Mouse (Mus musculus) lung, postnatal 0 days (tissue): ENCODE measurements around the gene Vamp4. TPM values are rescaled to one million over a fixed set of nuclear protein-coding genes. Genes with fewer than 3 reads are reported as not detected.
"Not testable (repeated sequence)": the region's sequence is repeated elsewhere in the genome, so short reads cannot be mapped to it uniquely, and the experiment has no call there.

Experiments used
- ATAC-seq: fragments of 200-750 bp; cut with Nextera tagmentation; 2 replicates; pipeline ENCODE4 v1.8.0; 2017; ENCODE audit warnings: moderate library complexity
- DNase-seq: peaks from one replicate; pipeline ENCODE4 v3.0.0-alpha.2; 2016; ENCODE audit warnings: low spot score
- H3K27ac ChIP-seq: fragments of 300-500 bp; sonication (generic); 2 replicates; pipeline ENCODE4 v1.5.1; 2014; ENCODE audit warnings: antibody characterized with exemption, mild to moderate bottlenecking, low read length, mixed read lengths
- H3K27me3 ChIP-seq: fragments of 300-500 bp; sonication (generic); replicated peaks from 2 replicates; pipeline ENCODE4 v1.6.1; 2014; ENCODE audit warnings: low read length, mixed read lengths; ENCODE audit not compliant: insufficient read depth
- H3K36me3 ChIP-seq: fragments of 300-500 bp; sonication (generic); 2 replicates; pipeline ENCODE4 v1.6.1; 2014; ENCODE audit warnings: low read length, mixed read lengths; ENCODE audit not compliant: insufficient read depth
- H3K4me1 ChIP-seq: fragments of 300-500 bp; sonication (generic); 2 replicates; pipeline ENCODE4 v1.6.1; 2014; ENCODE audit warnings: antibody characterized with exemption, low read depth, low read length, mixed read lengths; ENCODE audit not compliant: insufficient read depth
- H3K4me2 ChIP-seq: fragments of 300-500 bp; sonication (generic); replicated peaks from 2 replicates; pipeline ENCODE4 v1.6.1; 2014; ENCODE audit warnings: low read depth, mild to moderate bottlenecking, low read length, moderate library complexity, mixed read lengths
- H3K4me3 ChIP-seq: fragments of 300-500 bp; sonication (generic); 2 replicates; pipeline ENCODE4 v1.5.1; 2014; ENCODE audit warnings: low read depth, low read length
- H3K9ac ChIP-seq: fragments of 300-500 bp; sonication (generic); replicated peaks from 2 replicates; pipeline ENCODE4 v1.6.1; 2014; ENCODE audit warnings: low read depth, mild to moderate bottlenecking
- H3K9me3 ChIP-seq: fragments of 300-500 bp; sonication (generic); 2 replicates; pipeline ENCODE4 v1.6.1; 2016; ENCODE audit warnings: low read length, mixed read lengths
- CTCF ChIP-seq: IDR thresholded peaks from 2 replicates; pipeline ENCODE4 v1.5.1; 2016; ENCODE audit warnings: antibody characterized with exemption, mild to moderate bottlenecking
- EP300 ChIP-seq: IDR thresholded peaks from 2 replicates; pipeline ENCODE4 v1.6.1; 2016; ENCODE audit warnings: antibody characterized with exemption, mild to moderate bottlenecking, control low read depth
- WGBS: fragments of 180-500 bp; shearing (Covaris S2); extraction: QIAGEN DNeasy Blood & Tissue Kit; methylation state at CpG from one replicate; pipeline ENCODE4 v1.1.7; 2014; 5-methylcytosine and 5-hydroxymethylcytosine counted together
- polyA plus RNA-seq: library from polyadenylated mRNA; unstranded; fragments of >200 nt; fragmentation: Nextera tagmentation; extraction: Ambion mirVana; gene quantifications from 2 replicates; pipeline ENCODE4 v1.2.1, GENCODE M21; 2015

Gene Vamp4
- polyA plus RNA-seq, 1 experiment from 2014 or later, result 45.1 TPM

DNA sequence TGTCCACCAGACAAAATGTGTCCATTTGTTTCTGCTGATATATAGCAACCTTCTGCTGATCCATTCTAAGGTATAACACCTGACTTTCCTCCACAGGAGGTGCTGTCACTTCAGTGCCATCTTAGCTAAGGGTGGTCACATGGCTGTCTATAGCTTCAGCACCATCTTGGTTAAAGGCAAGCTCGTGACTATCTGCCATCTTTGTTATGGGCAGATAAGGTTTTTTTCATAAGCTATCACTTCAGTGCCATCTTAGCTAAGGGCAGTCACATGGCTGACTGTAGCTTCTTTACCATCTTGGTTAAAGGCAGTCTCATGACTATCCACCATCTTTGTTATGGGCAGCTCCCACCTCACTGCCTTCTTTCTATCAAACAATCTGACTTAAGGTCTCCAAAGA is 45.2 kb downstream of the Vamp4 start:
- H3K9me3 ChIP-seq, result no peaks in the 10 kb centered on the region
- no peak overlapping the region for H3K27ac ChIP-seq
- H3K4me3 ChIP-seq, result no peak overlapping the region
- ATAC-seq (no peak), DNase-seq (no peak)
- TF ChIP-seq CTCF, result no peak
- TF ChIP-seq EP300, result no peak
- H3K36me3 ChIP-seq, result no peaks in the 10 kb centered on the region
- no peaks in the 10 kb centered on the region for H3K27me3 ChIP-seq
- H3K4me2 ChIP-seq, result no peak overlapping the region
- 69% methylated on average over 1 of the region's 1 CpGs for WGBS
- H3K9ac ChIP-seq, result no peak overlapping the region
- no peaks in the 10 kb centered on the region for H3K4me1 ChIP-seq

DNA sequence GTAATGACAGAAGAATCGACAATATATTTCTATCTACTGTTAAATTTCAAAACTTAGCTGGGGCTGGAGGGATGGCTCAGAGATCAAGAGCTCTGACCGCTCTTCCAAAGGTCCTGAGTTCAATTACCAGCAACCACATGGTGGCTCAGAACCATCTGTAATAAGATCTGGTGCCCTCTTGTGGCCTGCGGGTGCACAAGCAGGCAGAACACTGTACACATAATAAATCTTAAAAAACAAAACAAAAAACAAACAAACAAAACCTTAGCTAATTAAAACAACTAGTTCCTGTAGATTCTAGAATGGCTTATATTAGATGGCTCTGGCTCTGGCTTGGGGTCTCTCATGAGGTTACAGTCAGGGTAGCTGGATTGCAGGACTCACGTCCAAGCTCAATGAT is 50.2 kb downstream of the Vamp4 start:
- WGBS, result 68% methylated on average over 4 of the region's 4 CpGs
- no peaks in the 10 kb centered on the region for H3K4me1 ChIP-seq
- H3K4me2 ChIP-seq, result no peak overlapping the region
- H3K36me3 ChIP-seq, result no peaks in the 10 kb centered on the region
- no peak overlapping the region for H3K9ac ChIP-seq
- DNase-seq, result no peak
- no peaks in the 10 kb centered on the region for H3K27me3 ChIP-seq
- TF ChIP-seq EP300 (no peak), CTCF (peak; percentile 60)
- H3K9me3 ChIP-seq, result no peaks in the 10 kb centered on the region
- no peak for ATAC-seq
- no peak overlapping the region for H3K27ac ChIP-seq
- H3K4me3 ChIP-seq, result no peak overlapping the region

DNA sequence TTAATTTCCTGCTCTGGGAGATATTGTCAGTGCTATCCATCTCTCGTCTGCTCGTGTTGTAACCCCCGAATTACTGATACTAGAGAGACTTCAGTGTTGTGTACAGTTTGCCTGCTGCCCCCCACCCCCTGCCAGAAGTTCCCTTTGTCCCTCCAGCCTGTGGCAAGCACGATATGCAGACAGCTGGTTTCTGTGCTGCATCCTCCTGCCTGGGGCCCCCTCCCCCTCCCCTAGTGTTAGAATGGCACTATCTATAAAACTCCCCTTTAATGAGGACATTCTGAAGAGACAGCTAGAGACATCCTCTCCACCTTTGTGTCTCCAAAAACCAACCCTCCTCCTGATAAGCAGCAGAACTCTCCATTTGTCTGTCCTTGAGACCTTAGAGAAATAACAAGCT is 53.6 kb downstream of the Vamp4 start:
- TF ChIP-seq EP300 (no peak), CTCF (no peak)
- ATAC-seq, result no peak
- Histone ChIP-seq H3K36me3 (no peaks in the 10 kb centered on the region), H3K9ac (no peak overlapping the region), H3K27ac (no peak overlapping the region), H3K27me3 (no peaks in the 10 kb centered on the region), H3K4me1 (no peaks in the 10 kb centered on the region), H3K4me3 (no peak overlapping the region), H3K9me3 (no peaks in the 10 kb centered on the region), H3K4me2 (no peak overlapping the region)
- WGBS, result 25% methylated on average over 4 of the region's 4 CpGs
- DNase-seq, result no peak

DNA sequence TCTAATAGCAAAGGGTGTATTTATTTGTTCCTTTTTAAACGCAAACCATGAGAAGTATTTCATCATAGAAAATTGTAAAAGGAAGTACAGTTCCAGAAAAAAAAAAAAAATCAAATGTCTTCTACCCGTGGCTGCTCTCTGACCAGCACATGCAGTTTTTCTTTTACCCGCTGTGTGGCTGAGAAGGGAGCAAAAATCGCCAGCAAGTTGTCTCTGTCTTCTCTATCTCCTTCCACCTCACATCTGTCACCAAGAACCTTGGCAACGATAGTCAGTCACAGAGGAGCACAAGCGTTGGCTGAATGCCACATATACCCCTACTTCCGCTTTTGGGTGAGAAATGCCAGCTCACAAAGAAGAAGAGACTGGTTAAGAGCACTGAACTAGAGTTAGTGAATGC is 54.9 kb downstream of the Vamp4 start:
- peak; percentile 41 for DNase-seq
- Histone ChIP-seq H3K36me3 (no peaks in the 10 kb centered on the region), H3K9me3 (no peaks in the 10 kb centered on the region), H3K27me3 (no peaks in the 10 kb centered on the region), H3K4me1 (no peaks in the 10 kb centered on the region), H3K9ac (no peak overlapping the region), H3K4me2 (no peak overlapping the region), H3K27ac (no peak overlapping the region), H3K4me3 (no peak overlapping the region)
- no peak for TF ChIP-seq EP300
- TF ChIP-seq CTCF, result no peak
- peak; percentile 47 for ATAC-seq
- WGBS, result 22% methylated on average over 7 of the region's 7 CpGs

DNA sequence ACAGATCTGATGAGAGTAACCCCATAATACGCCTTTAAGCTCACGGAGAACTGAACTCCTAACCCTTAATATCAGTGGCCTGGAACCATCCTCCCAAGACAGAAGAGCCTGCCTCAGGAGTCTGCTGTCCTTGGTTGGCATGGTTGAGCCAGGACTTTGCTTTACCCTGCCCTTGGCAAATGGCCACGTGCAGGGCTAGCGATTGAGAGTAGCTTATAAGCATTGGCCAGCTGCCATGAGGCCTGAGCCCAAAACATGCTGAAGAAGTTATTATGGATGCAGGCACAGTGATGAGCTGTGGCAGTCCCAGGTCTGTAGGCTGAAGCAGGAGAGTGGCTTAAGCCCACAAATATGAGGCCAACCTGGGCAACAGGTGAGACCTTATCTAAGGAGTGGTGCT is 57.5 kb downstream of the Vamp4 start:
- 69% methylated on average over 4 of the region's 4 CpGs for WGBS
- H3K9me3 ChIP-seq, result not testable (repeated sequence)

DNA sequence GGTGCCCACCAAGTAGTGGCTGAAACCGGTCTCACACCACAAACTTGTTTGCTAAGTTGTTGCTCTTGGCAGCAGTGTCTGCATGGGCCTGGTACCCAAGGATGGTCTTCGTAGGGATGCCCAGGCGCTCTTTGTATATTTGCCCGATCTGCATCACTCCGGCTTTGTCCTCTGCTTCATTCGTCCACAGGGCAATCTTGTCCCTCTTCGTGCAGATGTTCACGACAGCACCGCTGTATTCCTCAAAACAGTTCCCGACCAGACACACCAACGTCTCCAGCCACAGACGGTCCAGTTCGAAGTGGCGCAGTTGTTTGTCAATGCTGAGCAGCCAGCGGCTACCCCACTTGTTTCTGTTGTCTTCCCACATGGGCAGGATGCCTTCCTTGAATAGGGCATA is 58.0 kb downstream of the Vamp4 start:
- H3K4me2 ChIP-seq, ATAC-seq, H3K4me1 ChIP-seq, DNase-seq, H3K36me3 ChIP-seq, H3K4me3 ChIP-seq, H3K27me3 ChIP-seq, H3K9me3 ChIP-seq, H3K9ac ChIP-seq, H3K27ac ChIP-seq: not testable (repeated sequence)
- 93% methylated on average over 15 of the region's 15 CpGs for WGBS

More for the DNA sequence above, 57.5 kb downstream of the Vamp4 start:
- ATAC-seq, H3K27ac ChIP-seq, H3K36me3 ChIP-seq, DNase-seq, H3K9ac ChIP-seq, H3K27me3 ChIP-seq, H3K4me3 ChIP-seq, H3K4me1 ChIP-seq, H3K4me2 ChIP-seq: not testable (repeated sequence)

DNA sequence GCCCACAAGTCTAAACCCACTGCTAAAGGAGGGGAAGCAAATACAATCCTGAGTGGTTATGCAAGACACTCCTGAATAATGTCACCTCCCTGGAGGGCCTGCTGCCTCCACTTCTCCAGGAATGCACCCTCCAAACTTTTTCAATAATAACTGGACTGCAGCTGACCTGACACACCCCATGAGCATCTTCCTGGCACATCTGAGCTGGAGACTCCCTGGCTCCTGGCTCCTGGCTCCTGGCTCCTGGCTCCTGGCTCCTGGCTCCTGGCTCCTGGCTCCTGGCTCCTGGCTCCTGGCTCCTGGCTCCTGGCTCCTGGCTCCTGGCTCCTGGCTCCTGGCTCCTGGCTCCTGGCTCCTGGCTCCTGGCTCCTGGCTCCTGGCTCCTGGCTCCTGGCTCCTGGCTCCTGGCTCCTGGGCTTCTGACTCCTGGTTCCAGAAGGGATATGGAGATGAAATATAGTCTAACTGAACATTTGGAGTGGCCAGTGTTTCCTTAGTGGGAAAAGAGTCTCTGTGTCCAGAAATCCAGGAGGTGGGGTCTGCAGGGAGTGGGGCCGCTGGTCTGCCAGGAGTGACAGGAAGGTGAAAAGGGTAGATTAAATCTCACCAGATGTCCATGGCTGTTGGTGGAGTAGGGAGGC is 65.1 kb downstream of the Vamp4 start:
- not testable (repeated sequence) for ATAC-seq, H3K36me3 ChIP-seq, H3K4me3 ChIP-seq, H3K27ac ChIP-seq, DNase-seq, H3K27me3 ChIP-seq, H3K9me3 ChIP-seq, H3K4me2 ChIP-seq, H3K4me1 ChIP-seq, H3K9ac ChIP-seq
- WGBS, result 37% methylated on average over 1 of the region's 1 CpGs
